Mouse (Mus musculus) C2C12 (cell line): ENCODE data around the gene Irf1.

Source experiments
- CEBPB ChIP-seq: IDR thresholded peaks from one replicate; pipeline ENCODE4 v1.6.1; 2011; ENCODE audit warnings: low read depth, mild to moderate bottlenecking, control low read depth, moderate library complexity
- CTCF ChIP-seq: IDR thresholded peaks from one replicate; pipeline ENCODE4 v1.5.1; 2011; ENCODE audit not compliant: control insufficient read depth, insufficient read depth, insufficient read length
- FOSL1 ChIP-seq: IDR thresholded peaks from one replicate; pipeline ENCODE4 v1.8.0; 2011; ENCODE audit warnings: mild to moderate bottlenecking, low read length; ENCODE audit not compliant: poor library complexity, insufficient read depth, severe bottlenecking
- MAX ChIP-seq: IDR thresholded peaks from one replicate; pipeline ENCODE4 v1.6.1; 2011; ENCODE audit warnings: mild to moderate bottlenecking, control low read depth
- MYOD1 ChIP-seq: IDR thresholded peaks from one replicate; pipeline ENCODE4 v1.6.1; 2011; ENCODE audit warnings: low read depth; ENCODE audit not compliant: control insufficient read depth, insufficient read length
- MYOG ChIP-seq: IDR thresholded peaks from one replicate; pipeline ENCODE4 v1.6.1; 2011; ENCODE audit not compliant: control insufficient read depth, insufficient read length; ENCODE audit errors: extremely low read depth
- USF1 ChIP-seq: IDR thresholded peaks from one replicate; pipeline ENCODE4 v1.6.1; 2011; ENCODE audit warnings: low read depth, mild to moderate bottlenecking, control low read depth, moderate library complexity

DNA sequence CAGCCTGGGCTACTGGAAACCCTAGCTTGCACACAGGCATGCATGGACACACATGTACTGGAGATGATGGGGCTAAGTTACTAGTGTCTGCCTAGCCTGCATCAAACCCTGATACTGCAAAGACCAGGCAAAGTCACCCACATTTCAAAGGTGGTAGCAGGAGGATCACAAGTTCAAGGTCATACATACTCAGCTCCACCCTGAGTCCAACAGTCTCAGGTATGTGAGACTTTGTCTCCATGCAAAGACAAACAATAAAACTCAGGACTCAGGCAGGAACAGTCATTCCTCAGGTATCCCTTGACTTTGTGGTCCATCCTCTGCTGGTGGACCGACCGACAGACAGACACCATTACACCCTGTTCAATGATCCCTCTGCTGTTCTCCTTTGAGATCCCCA, 7.4 kb upstream of the Irf1 start:
- no peak for TF ChIP-seq CTCF
- no peak for TF ChIP-seq MAX
- no peak for TF ChIP-seq USF1
- TF ChIP-seq FOSL1, result no peak
- no peak for TF ChIP-seq MYOD1
- no peak for TF ChIP-seq MYOG
- no peak for TF ChIP-seq CEBPB
